Mouse (Mus musculus): ENCODE data around the gene Sh3d21.
"Not testable (repeated sequence)": the region's sequence is repeated elsewhere in the genome, so short reads cannot be mapped to it uniquely, and the experiment has no call there.

The Sh3d21 gene

GRCm38 (mm10) chr4:126163067-126163659 lies at the start of gene Sh3d21:
Gene Sh3d21, minus strand, starts transcription at chr4:126163491.
- DNase-seq (ENCODE audit: low spot score in 2 of 2) = no peak

- no peak for DNase-seq (ENCODE audit: low spot score in 2 of 2)
Measured at GRCm38 (mm10) chr4:126207081-126207480, 43.8 kb upstream of the Sh3d21 start.

GRCm38 (mm10) chr4:126205386-126205785 lies 42.1 kb upstream of the Sh3d21 start:
- no peak for DNase-seq (ENCODE audit: low spot score in 2 of 2)

DNA sequence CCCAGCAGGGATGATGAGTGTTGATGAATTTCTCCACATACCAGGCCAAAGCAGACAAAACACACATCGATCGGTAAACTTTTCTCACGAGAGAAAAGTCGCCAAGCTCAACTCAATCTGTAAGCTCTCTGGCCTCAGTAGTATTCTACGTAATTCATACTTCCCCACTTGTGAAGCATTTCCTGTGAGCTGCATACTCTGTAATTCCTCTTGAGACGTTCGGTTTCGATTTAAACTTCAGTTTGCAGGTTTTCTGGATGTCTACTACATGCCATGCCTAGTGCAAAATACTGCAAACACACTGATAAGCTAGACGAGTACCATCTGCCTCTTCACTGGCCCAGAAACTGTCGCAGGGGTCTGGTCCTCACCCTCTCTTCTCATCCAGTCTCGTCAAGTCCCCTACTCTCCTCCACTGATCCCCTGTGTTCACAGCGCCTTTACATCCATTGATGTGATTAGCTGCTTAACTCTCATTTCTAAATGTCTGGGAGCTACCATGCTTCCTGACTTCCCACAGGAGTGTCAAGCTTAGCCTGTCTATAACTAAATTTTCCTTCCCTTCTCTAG lies 41.5 kb upstream of the Sh3d21 start:
- no peak for DNase-seq (ENCODE audit: low spot score in 2 of 2)

DNA sequence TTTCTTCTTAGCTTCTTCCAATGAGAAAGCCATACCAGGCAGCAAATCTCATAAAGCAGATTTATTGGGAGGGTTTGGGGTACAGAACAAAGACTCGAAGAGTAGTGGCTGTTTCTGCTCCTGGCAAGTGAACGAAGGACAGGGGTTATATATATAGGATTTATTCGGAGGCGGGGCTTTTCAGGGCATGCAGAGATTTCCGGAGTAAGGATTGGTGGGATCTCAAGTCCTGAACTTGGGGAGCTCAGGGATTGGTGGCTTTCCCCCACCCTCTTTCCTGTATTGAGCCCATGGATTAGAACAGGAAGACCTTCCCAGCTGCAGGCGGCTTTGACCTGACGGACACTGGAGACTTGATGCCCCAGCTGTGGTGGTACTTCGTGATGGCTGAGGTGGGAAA lies 40.7 kb upstream of the Sh3d21 start:
- DNase-seq (ENCODE audit: low spot score in 2 of 2) = no peak

DNA sequence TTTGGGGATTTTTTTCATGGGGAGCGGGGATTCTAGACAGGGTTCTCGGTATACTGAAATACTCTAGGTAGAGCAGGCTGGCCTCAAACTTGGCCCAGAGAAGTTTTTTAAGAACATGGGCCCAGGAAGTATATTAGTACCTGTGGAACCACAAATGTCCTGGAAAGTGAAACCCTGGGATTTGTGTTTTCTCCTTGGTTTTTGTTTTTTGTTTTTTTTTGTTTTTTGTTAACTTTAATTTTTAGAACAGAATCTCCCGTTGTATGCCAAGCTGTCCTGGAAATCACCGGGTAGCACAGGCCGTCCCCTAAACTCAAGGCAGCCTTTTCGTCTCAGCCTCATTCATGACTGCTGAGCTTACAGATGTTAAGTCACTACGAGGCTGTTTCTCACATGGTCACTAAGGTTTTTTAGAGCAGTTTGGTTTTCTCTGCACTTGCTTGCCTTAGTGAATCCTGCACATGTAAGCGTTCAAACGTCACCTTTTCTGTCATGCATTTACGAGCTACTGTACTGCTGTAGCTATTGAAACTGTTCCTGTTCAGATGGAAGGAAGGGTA lies 40.1 kb upstream of the Sh3d21 start:
- DNase-seq (ENCODE audit: low spot score in 2 of 2) = no peak

DNA sequence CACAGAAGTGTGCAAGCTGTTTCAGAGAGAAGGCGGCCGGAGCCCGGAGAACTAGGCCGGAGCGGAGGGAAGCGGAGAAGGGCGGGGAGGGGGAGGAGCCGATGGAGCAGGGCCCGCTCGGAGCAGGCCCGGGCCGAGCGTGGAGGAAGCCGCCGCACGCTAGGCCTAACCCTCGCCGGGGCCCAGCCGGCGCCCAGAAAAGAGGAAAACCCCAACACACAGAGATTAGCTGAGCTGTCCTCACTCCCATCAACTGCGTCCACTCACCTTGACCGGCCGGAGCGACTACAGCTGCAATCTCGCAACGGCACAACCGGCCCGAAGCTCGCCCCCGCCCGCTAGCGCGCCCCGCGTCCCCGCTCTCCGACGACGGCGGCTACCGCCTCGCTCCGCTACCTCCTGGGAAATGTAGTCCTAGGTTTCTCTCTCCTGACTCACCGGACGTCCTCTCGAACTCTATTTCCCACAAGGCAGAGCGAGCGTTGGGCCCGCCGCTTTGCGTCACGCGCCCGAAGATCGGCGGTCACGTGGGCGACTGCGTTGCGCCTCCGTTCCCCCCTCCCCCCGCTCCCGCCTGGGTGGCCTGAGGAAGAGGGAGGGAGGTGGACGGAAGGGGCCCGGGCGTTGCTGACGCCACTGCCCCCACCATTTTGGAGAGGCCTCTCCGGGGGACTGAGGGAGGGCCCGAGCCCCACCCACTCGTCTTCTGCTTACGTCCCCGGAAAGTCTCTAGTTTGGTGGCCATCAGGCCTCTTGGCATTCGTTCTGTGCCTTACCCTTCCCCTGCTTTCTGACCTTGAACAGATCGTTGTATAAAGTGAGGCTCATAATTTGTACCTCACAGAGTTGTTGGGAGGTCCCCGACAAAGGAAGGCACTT lies 39.3 kb upstream of the Sh3d21 start, which contains the start of gene Thrap3:
TSS of gene Thrap3 (minus strand) at position 458 of the 879 bp plus-strand sequence.
- DNase-seq (ENCODE audit: low spot score in 2 of 2) = peak; percentile 97 to 98

DNA sequence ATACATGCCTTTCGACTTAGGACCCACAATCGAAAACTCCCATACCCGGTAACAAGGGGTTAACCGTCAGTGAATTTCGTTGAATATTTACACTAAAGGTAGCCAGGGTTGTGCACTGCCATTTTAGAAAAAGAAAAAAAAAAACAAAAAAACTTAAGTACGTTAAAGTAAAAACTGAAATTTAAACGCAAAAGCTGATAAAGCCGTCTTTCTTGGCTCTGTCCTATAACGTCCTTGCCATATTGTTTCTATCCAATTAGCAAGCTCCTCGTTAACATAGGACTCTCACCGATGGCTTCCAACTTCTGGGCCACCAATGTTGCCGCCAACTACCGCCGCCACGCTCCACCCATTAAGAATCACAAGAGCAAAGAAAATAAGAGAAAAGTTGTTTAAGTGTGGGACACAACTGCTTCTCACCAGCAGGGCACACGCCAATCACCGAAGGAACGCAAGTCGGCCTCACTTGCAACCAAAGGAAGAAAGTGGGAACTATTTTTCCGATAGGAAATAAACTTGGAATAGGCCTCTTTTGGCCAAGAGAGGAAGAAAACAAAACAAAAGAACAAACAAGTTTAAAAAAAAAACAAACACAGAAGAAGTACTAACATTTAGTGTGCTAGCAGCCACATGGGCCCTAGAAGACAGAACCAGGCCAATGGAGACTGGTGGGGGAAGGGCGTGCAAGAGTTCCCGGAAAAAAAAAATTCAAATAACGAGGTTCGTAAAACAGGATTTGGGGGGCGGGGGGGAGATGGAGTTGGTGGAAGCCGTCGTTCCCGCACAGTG lies 38.4 kb upstream of the Sh3d21 start:
- DNase-seq (ENCODE audit: low spot score in 2 of 2) = peak; percentile 60 to 77

DNA sequence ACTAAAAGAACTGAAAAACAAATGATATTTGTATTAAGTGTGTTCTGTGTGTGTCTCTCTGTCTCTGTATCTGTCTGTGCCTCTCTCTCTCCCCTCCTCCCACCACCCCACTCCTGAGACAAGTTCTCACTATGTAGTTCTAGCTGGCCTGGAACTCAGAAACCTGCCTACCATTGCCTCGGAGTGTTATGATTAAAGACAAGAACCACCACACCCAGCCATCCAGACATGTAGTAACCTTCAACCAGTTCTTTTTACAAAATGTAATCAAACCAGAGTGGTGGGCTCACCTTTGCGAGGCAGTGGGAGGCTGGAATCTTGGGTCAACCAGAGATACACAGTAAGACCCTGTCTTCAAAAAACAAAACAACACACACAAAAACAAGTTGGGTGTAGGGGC lies 37.4 kb upstream of the Sh3d21 start:
- no peak for DNase-seq (ENCODE audit: low spot score in 2 of 2)

GRCm38 (mm10) chr4:126200036-126200435 lies 36.7 kb upstream of the Sh3d21 start:
- no peak for DNase-seq (ENCODE audit: low spot score in 2 of 2)

DNA sequence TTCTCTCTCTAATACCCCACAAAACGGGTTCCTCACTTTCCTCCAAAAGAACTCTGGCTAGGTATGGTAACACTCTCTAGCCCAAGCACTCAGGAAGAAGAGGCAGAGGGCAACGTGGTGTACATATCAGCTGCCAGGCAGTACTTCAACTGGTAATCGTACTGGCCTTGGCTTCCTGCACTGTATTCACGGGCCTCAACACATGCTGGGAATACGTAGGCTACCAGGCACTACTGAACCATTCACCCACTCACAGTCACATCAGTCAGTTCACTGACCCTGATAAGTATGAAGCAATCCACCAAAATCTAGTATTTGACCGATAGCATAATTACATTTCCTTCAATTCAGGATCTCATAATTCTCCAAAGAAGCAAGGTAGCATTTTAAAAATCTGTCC lies 36.3 kb upstream of the Sh3d21 start:
- no peak for DNase-seq (ENCODE audit: low spot score in 2 of 2)

GRCm38 (mm10) chr4:126197485-126197884 lies 34.2 kb upstream of the Sh3d21 start:
- DNase-seq (ENCODE audit: low spot score in 2 of 2) = no peak

DNA sequence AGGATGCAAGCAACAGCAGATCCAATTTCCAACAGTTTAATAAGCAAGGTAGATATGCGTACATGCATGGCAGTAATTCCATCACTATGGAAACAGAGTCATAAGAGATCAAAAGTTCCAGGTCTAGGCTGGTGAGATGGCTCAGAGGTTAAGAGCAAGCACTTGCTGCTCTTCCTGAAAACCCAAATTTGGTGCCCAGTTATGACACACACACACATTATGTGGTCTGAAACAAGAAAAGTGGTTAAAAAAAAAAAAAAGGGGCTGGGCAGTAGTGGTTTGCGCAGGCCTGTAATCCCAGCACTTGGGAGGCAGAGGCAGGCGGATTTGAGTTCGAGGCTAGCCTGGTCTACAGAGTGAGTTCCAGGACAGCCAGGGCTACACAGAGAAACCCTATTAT lies 31.6 kb upstream of the Sh3d21 start:
- DNase-seq (ENCODE audit: low spot score in 2 of 2) = no peak

- no peak for DNase-seq (ENCODE audit: low spot score in 2 of 2)
Measured at GRCm38 (mm10) chr4:126194216-126194615, 30.9 kb upstream of the Sh3d21 start.

GRCm38 (mm10) chr4:126190636-126191035 lies 27.3 kb upstream of the Sh3d21 start:
- no peak for DNase-seq (ENCODE audit: low spot score in 2 of 2)

GRCm38 (mm10) chr4:126187096-126187495 lies 23.8 kb upstream of the Sh3d21 start:
- no peak for DNase-seq (ENCODE audit: low spot score in 2 of 2)

DNA sequence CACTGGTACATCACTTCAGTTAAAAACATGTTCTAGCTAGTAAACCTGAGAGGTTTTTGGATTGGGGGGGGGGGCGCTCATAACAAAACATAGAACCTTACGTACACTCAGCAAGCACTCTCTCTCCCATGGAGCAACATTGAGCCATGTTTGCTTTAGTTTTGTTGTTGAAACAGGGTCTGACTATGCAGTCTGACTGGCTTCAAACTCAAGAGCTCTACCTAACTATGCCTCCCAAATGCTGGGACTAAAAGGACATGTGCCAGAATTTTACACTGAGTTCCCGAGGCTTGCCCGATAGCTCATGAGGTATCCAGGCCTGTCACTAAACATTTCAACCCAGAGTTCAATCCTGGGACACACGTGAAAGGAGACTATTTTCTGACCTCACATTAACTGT lies 19.7 kb upstream of the Sh3d21 start:
- DNase-seq (ENCODE audit: low spot score in 2 of 2) = no peak

GRCm38 (mm10) chr4:126181170-126181957 lies 18.1 kb upstream of the Sh3d21 start:
- peak in 1 of 2 experiments; percentile 64 for DNase-seq (ENCODE audit: low spot score in 2 of 2)

DNA sequence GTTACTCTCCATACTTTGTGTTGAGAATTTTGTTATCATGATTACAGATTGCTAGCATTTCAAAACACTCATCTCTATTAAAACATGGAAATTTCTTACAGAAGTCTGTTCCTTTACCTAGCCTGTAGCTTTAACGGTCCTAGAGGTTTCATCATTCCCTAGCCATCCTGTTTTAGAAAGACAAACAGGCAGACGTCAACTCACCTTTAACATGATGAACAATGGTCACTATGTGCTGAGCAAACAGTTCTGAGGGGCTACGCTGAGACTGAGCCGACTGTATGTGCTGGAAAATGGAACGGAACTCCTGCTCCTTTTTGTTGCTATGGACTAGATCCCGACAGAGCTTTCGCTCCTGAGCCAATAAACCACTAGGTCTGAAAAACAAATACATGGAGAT lies 12.7 kb upstream of the Sh3d21 start:
- not testable (repeated sequence) for DNase-seq (ENCODE audit: low spot score in 2 of 2)

- DNase-seq (ENCODE audit: low spot score in 2 of 2) = no peak
Measured at GRCm38 (mm10) chr4:126173800-126174199, 10.5 kb upstream of the Sh3d21 start.

DNA sequence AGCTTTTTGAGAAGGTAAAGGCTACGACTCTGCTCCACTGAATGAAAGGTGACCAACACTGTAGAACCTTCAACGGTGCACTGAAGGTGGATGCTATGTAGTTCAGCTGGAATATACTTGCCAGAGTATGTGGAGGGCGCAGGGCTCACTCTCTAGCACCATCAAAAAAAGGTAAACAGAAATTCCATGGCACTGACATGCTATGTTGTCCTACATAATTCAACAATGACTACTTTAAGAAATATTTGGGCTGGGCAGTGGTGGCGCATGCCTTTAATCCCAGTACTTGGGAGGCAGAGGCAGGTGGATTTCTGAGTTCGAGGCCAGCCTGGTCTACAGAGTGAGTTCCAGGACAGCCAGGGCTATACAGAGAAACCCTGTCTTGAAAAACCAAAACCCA lies 7.4 kb upstream of the Sh3d21 start:
- peak in 1 of 2 experiments; percentile 41 for DNase-seq (ENCODE audit: low spot score in 2 of 2)
